Mouse (Mus musculus): ENCODE results near the gene Nyap2. TPM values are rescaled to one million over a fixed set of nuclear protein-coding genes. Genes with fewer than 3 reads are reported as not detected.
A peak's percentile ranks its signal among the peaks of the same experiment; 100 is the strongest.

Gene Nyap2
- polyA plus RNA-seq, 1 experiment = 0.06 TPM

GRCm38 (mm10) chr1:81301661-81302060 lies 224.9 kb downstream of the Nyap2 start:
- DNase-seq = peak; percentile 27
- Histone ChIP-seq H3K27me3 (replicated peaks; ENCODE audit: control insufficient read depth, insufficient read depth, low read length) (no peaks in the 10 kb centered on the region), H3K36me3 (ENCODE audit: control insufficient read depth, insufficient read depth, low read length) (no peaks in the 10 kb centered on the region), H3K27ac (ENCODE audit: insufficient read depth, low read depth, low read length) (no peak overlapping the region), H3K4me3 (ENCODE audit: insufficient read depth, low read depth, low read length) (no peak overlapping the region), H3K4me1 (ENCODE audit: control insufficient read depth, insufficient read depth, low read length) (no peaks in the 10 kb centered on the region)
- WGBS = 6% methylated on average over 2 of the region's 2 CpGs
- no peak for TF ChIP-seq POLR2A (IDR thresholded peaks at IDR 0.05; ENCODE audit: low read depth, low read length)
- no peak for TF ChIP-seq CTCF (conservative IDR thresholded peaks at IDR 0.05; ENCODE audit: insufficient read depth, insufficient read length, low read depth, low read length)

DNA sequence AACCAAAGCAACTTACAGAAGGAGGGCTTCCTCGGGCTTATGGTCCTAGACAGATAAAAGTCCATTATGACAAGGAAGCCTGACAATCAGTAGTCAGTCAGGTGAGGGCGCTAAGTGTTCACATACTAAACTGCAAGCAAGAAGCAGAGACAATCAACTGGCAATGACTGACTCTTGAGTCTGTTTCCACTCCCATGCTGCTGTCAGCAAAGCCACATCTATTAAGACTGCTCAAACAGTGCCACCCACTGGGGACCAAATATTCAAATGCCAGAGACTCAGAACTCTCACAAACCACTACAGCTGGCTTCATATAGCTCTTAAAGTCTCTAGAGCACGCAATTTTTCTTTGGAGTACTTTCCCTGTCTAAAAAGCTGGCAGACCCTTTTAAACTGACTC lies 226.6 kb downstream of the Nyap2 start:
- H3K27ac ChIP-seq (ENCODE audit: insufficient read depth, low read depth, low read length) = no peak overlapping the region
- H3K4me3 ChIP-seq (ENCODE audit: insufficient read depth, low read depth, low read length) = no peak overlapping the region
- TF ChIP-seq POLR2A (IDR thresholded peaks at IDR 0.05; ENCODE audit: low read depth, low read length) (no peak), CTCF (conservative IDR thresholded peaks at IDR 0.05; ENCODE audit: insufficient read depth, insufficient read length, low read depth, low read length) (no peak)
- DNase-seq = no peak
- H3K4me1 ChIP-seq (ENCODE audit: control insufficient read depth, insufficient read depth, low read length) = no peaks in the 10 kb centered on the region
- H3K27me3 ChIP-seq (replicated peaks; ENCODE audit: control insufficient read depth, insufficient read depth, low read length) = no peaks in the 10 kb centered on the region
- 53% methylated on average over 3 of the region's 3 CpGs for WGBS
- no peaks in the 10 kb centered on the region for H3K36me3 ChIP-seq (ENCODE audit: control insufficient read depth, insufficient read depth, low read length)

- TF ChIP-seq CTCF (conservative IDR thresholded peaks at IDR 0.05; ENCODE audit: insufficient read depth, insufficient read length, low read depth, low read length) = no peak; the same call in 1 of the 2 replicates
- TF ChIP-seq POLR2A (IDR thresholded peaks at IDR 0.05; ENCODE audit: low read depth, low read length) = no peak
- Histone ChIP-seq H3K27ac (ENCODE audit: insufficient read depth, low read depth, low read length) (no peak overlapping the region), H3K4me3 (ENCODE audit: insufficient read depth, low read depth, low read length) (no peak overlapping the region), H3K27me3 (replicated peaks; ENCODE audit: control insufficient read depth, insufficient read depth, low read length) (no peaks in the 10 kb centered on the region), H3K4me1 (ENCODE audit: control insufficient read depth, insufficient read depth, low read length) (no peaks in the 10 kb centered on the region), H3K36me3 (ENCODE audit: control insufficient read depth, insufficient read depth, low read length) (no peaks in the 10 kb centered on the region)
- no peak for DNase-seq
Observed at GRCm38 (mm10) chr1:81307407-81307806, 230.7 kb downstream of the Nyap2 start.

GRCm38 (mm10) chr1:81307934-81308333 lies 231.2 kb downstream of the Nyap2 start:
- H3K27ac ChIP-seq (ENCODE audit: insufficient read depth, low read depth, low read length) = no peak overlapping the region
- TF ChIP-seq POLR2A (IDR thresholded peaks at IDR 0.05; ENCODE audit: low read depth, low read length) = no peak
- TF ChIP-seq CTCF (conservative IDR thresholded peaks at IDR 0.05; ENCODE audit: insufficient read depth, insufficient read length, low read depth, low read length) = no peak
- WGBS = 55% methylated on average over 2 of the region's 2 CpGs

GRCm38 (mm10) chr1:81310087-81310626 lies 233.4 kb downstream of the Nyap2 start:
- TF ChIP-seq POLR2A (IDR thresholded peaks at IDR 0.05; ENCODE audit: low read depth, low read length) = no peak
- peak; percentile 60 for TF ChIP-seq CTCF (conservative IDR thresholded peaks at IDR 0.05; ENCODE audit: insufficient read depth, insufficient read length, low read depth, low read length)
- DNase-seq = peak; percentile 64
- H3K36me3 ChIP-seq (ENCODE audit: control insufficient read depth, insufficient read depth, low read length) = no peaks in the 10 kb centered on the region
- 0% methylated on average over 1 of the region's 1 CpGs for WGBS
- no peak overlapping the region for H3K4me3 ChIP-seq (ENCODE audit: insufficient read depth, low read depth, low read length)
- H3K4me1 ChIP-seq (ENCODE audit: control insufficient read depth, insufficient read depth, low read length) = no peaks in the 10 kb centered on the region
- H3K27me3 ChIP-seq (replicated peaks; ENCODE audit: control insufficient read depth, insufficient read depth, low read length) = no peaks in the 10 kb centered on the region
- no peak overlapping the region for H3K27ac ChIP-seq (ENCODE audit: insufficient read depth, low read depth, low read length)

More at GRCm38 (mm10) chr1:81307934-81308333, 231.2 kb downstream of the Nyap2 start:
- H3K4me3 ChIP-seq (ENCODE audit: insufficient read depth, low read depth, low read length) = no peak overlapping the region
- DNase-seq = no peak
- no peaks in the 10 kb centered on the region for H3K27me3 ChIP-seq (replicated peaks; ENCODE audit: control insufficient read depth, insufficient read depth, low read length)
- no peaks in the 10 kb centered on the region for H3K36me3 ChIP-seq (ENCODE audit: control insufficient read depth, insufficient read depth, low read length)
- no peaks in the 10 kb centered on the region for H3K4me1 ChIP-seq (ENCODE audit: control insufficient read depth, insufficient read depth, low read length)

- Histone ChIP-seq H3K27ac (ENCODE audit: insufficient read depth, low read depth, low read length) (no peak overlapping the region), H3K4me3 (ENCODE audit: insufficient read depth, low read depth, low read length) (no peak overlapping the region), H3K36me3 (ENCODE audit: control insufficient read depth, insufficient read depth, low read length) (no peaks in the 10 kb centered on the region), H3K27me3 (replicated peaks; ENCODE audit: control insufficient read depth, insufficient read depth, low read length) (no peaks in the 10 kb centered on the region), H3K4me1 (ENCODE audit: control insufficient read depth, insufficient read depth, low read length) (no peaks in the 10 kb centered on the region)
- TF ChIP-seq POLR2A (IDR thresholded peaks at IDR 0.05; ENCODE audit: low read depth, low read length) = no peak
- TF ChIP-seq CTCF (conservative IDR thresholded peaks at IDR 0.05; ENCODE audit: insufficient read depth, insufficient read length, low read depth, low read length) = peak; percentile 79
- DNase-seq = peak; percentile 61
- WGBS = 53% methylated on average over 9 of the region's 9 CpGs
Observed at GRCm38 (mm10) chr1:81316403-81316994, 239.7 kb downstream of the Nyap2 start.

DNA sequence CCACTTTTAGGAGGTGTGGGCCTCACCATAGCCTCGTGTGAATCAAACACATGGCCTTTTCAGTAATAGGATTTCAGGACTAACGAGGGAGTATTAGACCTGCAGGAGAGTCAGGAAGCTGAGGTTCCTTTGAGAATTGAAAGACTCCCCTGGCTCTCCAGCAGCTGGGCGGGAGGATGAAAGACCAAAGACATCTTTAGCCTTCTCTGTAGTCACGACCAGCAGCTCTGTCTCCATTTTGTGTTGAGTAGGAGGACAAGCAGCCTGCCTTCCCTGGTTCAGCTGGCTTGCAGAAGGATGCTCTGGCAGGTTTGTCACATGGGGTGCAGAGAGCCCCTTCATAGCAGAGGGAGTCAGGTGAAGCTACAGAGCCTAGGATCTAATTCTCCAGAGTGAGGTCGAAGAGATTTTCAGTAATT lies 240.3 kb downstream of the Nyap2 start:
- no peaks in the 10 kb centered on the region for H3K27me3 ChIP-seq (replicated peaks; ENCODE audit: control insufficient read depth, insufficient read depth, low read length)
- H3K27ac ChIP-seq (ENCODE audit: insufficient read depth, low read depth, low read length) = no peak overlapping the region
- WGBS = 44% methylated on average over 5 of the region's 5 CpGs
- TF ChIP-seq POLR2A (IDR thresholded peaks at IDR 0.05; ENCODE audit: low read depth, low read length) (no peak), CTCF (conservative IDR thresholded peaks at IDR 0.05; ENCODE audit: insufficient read depth, insufficient read length, low read depth, low read length) (no peak)
- DNase-seq = no peak
- no peaks in the 10 kb centered on the region for H3K4me1 ChIP-seq (ENCODE audit: control insufficient read depth, insufficient read depth, low read length)
- H3K36me3 ChIP-seq (ENCODE audit: control insufficient read depth, insufficient read depth, low read length) = no peaks in the 10 kb centered on the region
- no peak overlapping the region for H3K4me3 ChIP-seq (ENCODE audit: insufficient read depth, low read depth, low read length)
